Mouse (Mus musculus) embryonic facial prominence, embryonic 13.5 days (tissue): ENCODE results near the gene Cct8l1. TPM values are rescaled to one million over a fixed set of nuclear protein-coding genes. Genes with fewer than 3 reads are reported as not detected.

Experiments used
- ATAC-seq: fragments of 200-750 bp; cut with Nextera tagmentation; 2 replicates; pipeline ENCODE4 v1.8.0; 2017; ENCODE audit warnings: low read depth; ENCODE audit not compliant: insufficient number of reproducible peaks, insufficient read depth, low FRiP score, low TSS enrichment
- H3K27ac ChIP-seq: fragments of 300-500 bp; sonication (generic); 2 replicates; pipeline ENCODE4 v1.5.1; 2015; ENCODE audit warnings: moderate library complexity, mild to moderate bottlenecking, inconsistent platforms
- H3K27me3 ChIP-seq: fragments of 300-500 bp; sonication (generic); 2 replicates; pipeline ENCODE4 v1.6.1; 2015; ENCODE audit warnings: mild to moderate bottlenecking, inconsistent platforms
- H3K36me3 ChIP-seq: fragments of 300-500 bp; sonication (generic); 2 replicates; pipeline ENCODE4 v1.6.1; 2015; ENCODE audit warnings: mild to moderate bottlenecking, inconsistent platforms
- H3K4me1 ChIP-seq: fragments of 300-500 bp; sonication (generic); 2 replicates; pipeline ENCODE4 v1.6.1; 2015; ENCODE audit warnings: inconsistent platforms
- H3K4me2 ChIP-seq: fragments of 300-500 bp; sonication (generic); 2 replicates; pipeline ENCODE4 v1.6.1; 2015; ENCODE audit warnings: moderate library complexity, mild to moderate bottlenecking, inconsistent platforms
- H3K4me3 ChIP-seq: fragments of 300-500 bp; sonication (generic); 2 replicates; pipeline ENCODE4 v1.5.1; 2015; ENCODE audit warnings: mild to moderate bottlenecking, inconsistent platforms
- H3K9ac ChIP-seq: fragments of 300-500 bp; sonication (generic); 2 replicates; pipeline ENCODE4 v1.6.1; 2015; ENCODE audit warnings: mild to moderate bottlenecking, inconsistent platforms
- H3K9me3 ChIP-seq: fragments of 300-500 bp; sonication (generic); 2 replicates; pipeline ENCODE4 v1.6.1; 2016; ENCODE audit warnings: inconsistent platforms
- WGBS: fragments of 180-500 bp; shearing (Covaris S2); methylation state at CpG from one replicate; pipeline ENCODE4 v1.1.7; 2015; ENCODE audit warnings: mixed read lengths; 5-methylcytosine and 5-hydroxymethylcytosine counted together
- polyA plus RNA-seq: library from polyadenylated mRNA; unstranded; fragments of >200 nt; fragmentation: Nextera tagmentation; extraction: Ambion mirVana; gene quantifications from 2 replicates; pipeline ENCODE4 v1.2.1, GENCODE M21; 2015

Cct8l1 gene
- polyA plus RNA-seq, 1 experiment from 2014 or later = not detected

- Histone ChIP-seq H3K9ac (no peak overlapping the region), H3K9me3 (no peaks in the 10 kb centered on the region), H3K36me3 (no peaks in the 10 kb centered on the region), H3K27me3 (no peaks in the 10 kb centered on the region), H3K4me2 (no peak overlapping the region), H3K4me3 (no peak overlapping the region), H3K4me1 (no peaks in the 10 kb centered on the region), H3K27ac (no peak overlapping the region)
- no peak for ATAC-seq
- 63% methylated on average over 5 of the region's 5 CpGs for WGBS
Measured at GRCm38 (mm10) chr5:25506041-25506440, 9.8 kb upstream of the Cct8l1 start.

GRCm38 (mm10) chr5:25516301-25516895, 531 bp downstream of the Cct8l1 start:
- H3K9me3 ChIP-seq = no peaks in the 10 kb centered on the region
- no peak for ATAC-seq
- no peak overlapping the region for H3K4me2 ChIP-seq
- no peak overlapping the region for H3K27ac ChIP-seq
- no peak overlapping the region for H3K4me3 ChIP-seq
- H3K9ac ChIP-seq = no peak overlapping the region
- H3K36me3 ChIP-seq = no peaks in the 10 kb centered on the region
- H3K27me3 ChIP-seq = no peaks in the 10 kb centered on the region
- no peaks in the 10 kb centered on the region for H3K4me1 ChIP-seq
- 93% methylated on average over 11 of the region's 11 CpGs for WGBS

GRCm38 (mm10) chr5:25517550-25517949, 1.7 kb downstream of the Cct8l1 start:
- no peak for ATAC-seq
- no peak overlapping the region for H3K4me2 ChIP-seq
- no peaks in the 10 kb centered on the region for H3K9me3 ChIP-seq
- H3K9ac ChIP-seq = no peak overlapping the region
- no peaks in the 10 kb centered on the region for H3K27me3 ChIP-seq
- no peaks in the 10 kb centered on the region for H3K36me3 ChIP-seq
- no peak overlapping the region for H3K27ac ChIP-seq
- 83% methylated on average over 5 of the region's 5 CpGs for WGBS
- no peak overlapping the region for H3K4me3 ChIP-seq
- no peaks in the 10 kb centered on the region for H3K4me1 ChIP-seq

- no peak overlapping the region for H3K4me3 ChIP-seq
- H3K9me3 ChIP-seq = no peaks in the 10 kb centered on the region
- H3K27ac ChIP-seq = no peak overlapping the region
- no peak overlapping the region for H3K4me2 ChIP-seq
- no peak for ATAC-seq
- H3K36me3 ChIP-seq = no peaks in the 10 kb centered on the region
- no peaks in the 10 kb centered on the region for H3K27me3 ChIP-seq
- 72% methylated on average over 3 of the region's 3 CpGs for WGBS
- no peaks in the 10 kb centered on the region for H3K4me1 ChIP-seq
- H3K9ac ChIP-seq = no peak overlapping the region
Measured at GRCm38 (mm10) chr5:25519820-25520219, 4.0 kb downstream of the Cct8l1 start.

- no peak overlapping the region for H3K9ac ChIP-seq
- no peaks in the 10 kb centered on the region for H3K4me1 ChIP-seq
- ATAC-seq = no peak
- no peaks in the 10 kb centered on the region for H3K9me3 ChIP-seq
- H3K4me3 ChIP-seq = no peak overlapping the region
- 87% methylated on average over 5 of the region's 5 CpGs for WGBS
- H3K27me3 ChIP-seq = no peaks in the 10 kb centered on the region
- no peak overlapping the region for H3K27ac ChIP-seq
- H3K36me3 ChIP-seq = no peaks in the 10 kb centered on the region
- H3K4me2 ChIP-seq = no peak overlapping the region
Measured at GRCm38 (mm10) chr5:25521461-25521860, 5.6 kb downstream of the Cct8l1 start.

GRCm38 (mm10) chr5:25526116-25526515, 10.2 kb downstream of the Cct8l1 start:
- H3K4me3 ChIP-seq = no peak overlapping the region
- no peaks in the 10 kb centered on the region for H3K36me3 ChIP-seq
- no peaks in the 10 kb centered on the region for H3K9me3 ChIP-seq
- H3K27ac ChIP-seq = no peak overlapping the region
- 35% methylated on average over 5 of the region's 5 CpGs for WGBS
- ATAC-seq = no peak
- peaks cover 7% of the 10 kb centered on the region for H3K4me1 ChIP-seq
- H3K9ac ChIP-seq = no peak overlapping the region
- no peak overlapping the region for H3K4me2 ChIP-seq
- no peaks in the 10 kb centered on the region for H3K27me3 ChIP-seq

GRCm38 (mm10) chr5:25526926-25527325, 11.1 kb downstream of the Cct8l1 start:
- H3K36me3 ChIP-seq = no peaks in the 10 kb centered on the region
- no peaks in the 10 kb centered on the region for H3K27me3 ChIP-seq
- H3K4me1 ChIP-seq = peaks cover 7% of the 10 kb centered on the region
- H3K9me3 ChIP-seq = no peaks in the 10 kb centered on the region
- no peak for ATAC-seq
- no peak overlapping the region for H3K27ac ChIP-seq
- 23% methylated on average over 4 of the region's 4 CpGs for WGBS
- no peak overlapping the region; the same call in 1 of the 2 replicates for H3K9ac ChIP-seq
- H3K4me3 ChIP-seq = no peak overlapping the region
- no peak overlapping the region for H3K4me2 ChIP-seq

GRCm38 (mm10) chr5:25527971-25528370, 12.1 kb downstream of the Cct8l1 start:
- Histone ChIP-seq H3K4me2 (no peak overlapping the region), H3K27ac (no peak overlapping the region), H3K36me3 (no peaks in the 10 kb centered on the region), H3K9me3 (no peaks in the 10 kb centered on the region), H3K4me1 (peaks cover 7% of the 10 kb centered on the region), H3K27me3 (no peaks in the 10 kb centered on the region), H3K9ac (no peak overlapping the region), H3K4me3 (no peak overlapping the region)
- ATAC-seq = no peak
- 40% methylated on average over 1 of the region's 1 CpGs for WGBS

GRCm38 (mm10) chr5:25528851-25529528, 13.1 kb downstream of the Cct8l1 start:
- Histone ChIP-seq H3K4me3 (peak overlapping the region; percentile 79), H3K9ac (peak overlapping the region; percentile 68), H3K27me3 (no peaks in the 10 kb centered on the region), H3K27ac (peak overlapping the region; percentile 55), H3K9me3 (no peaks in the 10 kb centered on the region), H3K4me1 (peaks cover 7% of the 10 kb centered on the region), H3K4me2 (peak overlapping the region; percentile 69), H3K36me3 (no peaks in the 10 kb centered on the region)
- WGBS = 11% methylated on average over 22 of the region's 22 CpGs
- peak; percentile 26 for ATAC-seq

GRCm38 (mm10) chr5:25529529-25530421, 13.9 kb downstream of the Cct8l1 start:
- H3K4me1 ChIP-seq = peaks cover 7% of the 10 kb centered on the region
- peak overlapping the region; percentile 79 for H3K4me3 ChIP-seq
- no peaks in the 10 kb centered on the region for H3K27me3 ChIP-seq
- WGBS = under 1% methylated on average over 86 of the region's 87 CpGs
- peak overlapping the region; percentile 86 for H3K27ac ChIP-seq
- no peaks in the 10 kb centered on the region for H3K9me3 ChIP-seq
- peak; percentile 99 for ATAC-seq
- no peaks in the 10 kb centered on the region for H3K36me3 ChIP-seq
- H3K9ac ChIP-seq = peak overlapping the region; percentile 78
- H3K4me2 ChIP-seq = peak overlapping the region; percentile 69

- H3K27me3 ChIP-seq = no peaks in the 10 kb centered on the region
- H3K27ac ChIP-seq = no peak overlapping the region
- H3K4me3 ChIP-seq = peak overlapping the region; percentile 79
- WGBS = 18% methylated on average over 2 of the region's 2 CpGs
- H3K36me3 ChIP-seq = no peaks in the 10 kb centered on the region
- no peak for ATAC-seq
- H3K9ac ChIP-seq = no peak overlapping the region
- H3K4me2 ChIP-seq = peak overlapping the region; percentile 69
- peaks cover 7% of the 10 kb centered on the region for H3K4me1 ChIP-seq
- H3K9me3 ChIP-seq = no peaks in the 10 kb centered on the region
Measured at GRCm38 (mm10) chr5:25530629-25531028, 14.8 kb downstream of the Cct8l1 start.
